Mouse (Mus musculus) urinary bladder, postnatal 25 days (tissue): Measurements from ENCODE around the gene Lpp.

Experiments
- DNase-seq: peaks from one replicate; pipeline ENCODE4 v3.0.0; 2022; ENCODE audit warnings: low spot score

Gene Lpp

GRCm38 (mm10) chr16:24559811-24560210, 166.5 kb downstream of the Lpp start:
- DNase-seq = no peak

GRCm38 (mm10) chr16:24560998-24561397, 167.7 kb downstream of the Lpp start:
- no peak for DNase-seq

GRCm38 (mm10) chr16:24561602-24562001, 168.3 kb downstream of the Lpp start:
- no peak for DNase-seq

- no peak for DNase-seq
Observed at GRCm38 (mm10) chr16:24565311-24565710, 172.0 kb downstream of the Lpp start.

GRCm38 (mm10) chr16:24566277-24566676, 173.0 kb downstream of the Lpp start:
- peak; percentile 55 for DNase-seq

GRCm38 (mm10) chr16:24567562-24567961, 174.3 kb downstream of the Lpp start:
- no peak for DNase-seq

GRCm38 (mm10) chr16:24568061-24568460, 174.8 kb downstream of the Lpp start:
- no peak for DNase-seq

- DNase-seq = no peak
Observed at GRCm38 (mm10) chr16:24569681-24570080, 176.4 kb downstream of the Lpp start.

GRCm38 (mm10) chr16:24576999-24577398, 183.7 kb downstream of the Lpp start:
- no peak for DNase-seq

- DNase-seq = no peak
Observed at GRCm38 (mm10) chr16:24577798-24578197, 184.5 kb downstream of the Lpp start.

- DNase-seq = no peak
Observed at GRCm38 (mm10) chr16:24582847-24583246, 189.5 kb downstream of the Lpp start.

GRCm38 (mm10) chr16:24593535-24593934, 200.2 kb downstream of the Lpp start:
- no peak for DNase-seq

- DNase-seq = no peak
Observed at GRCm38 (mm10) chr16:24594508-24594907, 201.2 kb downstream of the Lpp start.

- DNase-seq = no peak
Observed at GRCm38 (mm10) chr16:24595493-24595892, 202.2 kb downstream of the Lpp start.

GRCm38 (mm10) chr16:24598567-24598966, 205.3 kb downstream of the Lpp start:
- DNase-seq = no peak

GRCm38 (mm10) chr16:24599766-24600165, 206.5 kb downstream of the Lpp start:
- no peak for DNase-seq

GRCm38 (mm10) chr16:24600260-24600948, 207.1 kb downstream of the Lpp start:
- no peak for DNase-seq

GRCm38 (mm10) chr16:24603342-24603741, 210.0 kb downstream of the Lpp start:
- DNase-seq = no peak

- no peak for DNase-seq
Observed at GRCm38 (mm10) chr16:24607896-24608457, 214.7 kb downstream of the Lpp start.

- DNase-seq = no peak
Observed at GRCm38 (mm10) chr16:24619458-24619857, 226.2 kb downstream of the Lpp start.

GRCm38 (mm10) chr16:24620021-24620420, 226.7 kb downstream of the Lpp start:
- no peak for DNase-seq

- DNase-seq = no peak
Observed at GRCm38 (mm10) chr16:24622226-24623194, 229.2 kb downstream of the Lpp start.

GRCm38 (mm10) chr16:24624335-24624734, 231.0 kb downstream of the Lpp start:
- DNase-seq = no peak
